ENCODE assay signal across 14 mouse cellular contexts in genomic region chr2:17858326-17858725, GRCm38 (mm10).
DNase-seq lines count a peak whose midpoint lies in the region; ATAC-seq lines count a peak whose summit lies in the region.
"Had no signal": no experiment of that assay in that cellular context is flagged by ENCODE, and none has a peak within 500 bp of the region (broad histone marks: within the 10 kb centered on the region; RNA-seq: fewer than 3 reads in every experiment).

No protein-coding gene starts in this region.

- H3K36me3 ChIP-seq in kidney, embryonic 14.5 days (ENCODE audit: control insufficient read depth, insufficient read depth, low read length): no peaks in the 10 kb centered on the region
- no peaks in the 10 kb centered on the region for H3K36me3 ChIP-seq in limb, embryonic 13.5 days
- H3K36me3 ChIP-seq: hindbrain, embryonic 15.5 days; midbrain, embryonic 15.5 days; neural tube, embryonic 13.5 days had no signal

- H3K4me2 ChIP-seq in kidney, embryonic 14.5 days (replicated peaks; ENCODE audit: low read depth, low read length): no peak overlapping the region
- no peak overlapping the region for H3K4me2 ChIP-seq in limb, embryonic 13.5 days (replicated peaks)
- H3K4me2 ChIP-seq: hindbrain, embryonic 15.5 days; midbrain, embryonic 15.5 days; neural tube, embryonic 13.5 days had no signal

- no peaks in the 10 kb centered on the region for H3K27me3 ChIP-seq in kidney, embryonic 14.5 days (ENCODE audit: control insufficient read depth, insufficient read depth, low read length)
- no peaks in the 10 kb centered on the region for H3K27me3 ChIP-seq in limb, embryonic 13.5 days
- H3K27me3 ChIP-seq: hindbrain, embryonic 15.5 days; midbrain, embryonic 15.5 days; neural tube, embryonic 13.5 days had no signal

- ATAC-seq in kidney, embryonic 14.5 days (ENCODE audit: low FRiP score, low TSS enrichment): no peak
- no peak for ATAC-seq in limb, embryonic 13.5 days (ENCODE audit: low FRiP score, low read depth)
- no peak for ATAC-seq in megakaryocyte-erythroid progenitor cell, adult 5-6 weeks (replicated peaks; ENCODE audit: low FRiP score, low TSS enrichment, poor library complexity, severe bottlenecking)
- ATAC-seq: liver, postnatal 0 days; midbrain, embryonic 15.5 days had no signal

- no peaks in the 10 kb centered on the region for H3K9me3 ChIP-seq in kidney, embryonic 14.5 days (ENCODE audit: control insufficient read depth, low read length)
- no peaks in the 10 kb centered on the region for H3K9me3 ChIP-seq in limb, embryonic 13.5 days
- H3K9me3 ChIP-seq: hindbrain, embryonic 15.5 days; midbrain, embryonic 15.5 days; neural tube, embryonic 13.5 days had no signal

- 43% methylated on average over 8 of the region's 8 CpGs for WGBS in kidney, embryonic 14.5 days
- WGBS in limb, embryonic 13.5 days: 33% methylated on average over 8 of the region's 8 CpGs

- H3K4me1 ChIP-seq in kidney, embryonic 14.5 days (ENCODE audit: control insufficient read depth, insufficient read depth, low read length): peaks cover 4% of the 10 kb centered on the region; the same call in 1 of the 2 replicates
- peaks cover 40% of the 10 kb centered on the region for H3K4me1 ChIP-seq in limb, embryonic 13.5 days

- H3K27ac ChIP-seq in kidney, embryonic 14.5 days (ENCODE audit: low read depth, low read length): peak overlapping the region; percentile 42; the same call in 1 of the 2 replicates
- peak overlapping the region; percentile 22; the same call in 1 of the 2 replicates for H3K27ac ChIP-seq in limb, embryonic 13.5 days
- H3K27ac ChIP-seq: hindbrain, embryonic 15.5 days; layer of hippocampus, adult 2 months; midbrain, embryonic 15.5 days; neural tube, embryonic 13.5 days had no signal

- no peak overlapping the region for H3K4me3 ChIP-seq in kidney, embryonic 14.5 days (ENCODE audit: low read length)
- H3K4me3 ChIP-seq in limb, embryonic 13.5 days: no peak overlapping the region
- H3K4me3 ChIP-seq: hindbrain, embryonic 15.5 days; layer of hippocampus, adult 2 months; midbrain, embryonic 15.5 days; neural tube, embryonic 13.5 days had no signal

- intact Hi-C loops in heart, postnatal 10 days (cut with DNase I): loop anchor here (10.0 kb wide), 1 partner anchor 906 kb away; no protein-coding TSS in a partner anchor

- DNase-seq in kidney, postnatal 25 days: no peak
- peak; percentile 44 to 50 for DNase-seq in heart, postnatal 10 days
- DNase-seq in spleen, postnatal 4 days (ENCODE audit: low spot score in 2 of 2): no peak
- no peak for DNase-seq in cerebellum, adult 11 months
- DNase-seq: adrenal gland, postnatal 10 days; cerebellum, adult 18-20 months; liver, postnatal 0 days had no signal

- no peak overlapping the region for H3K9ac ChIP-seq in kidney, embryonic 14.5 days (ENCODE audit: low read depth, low read length)
- H3K9ac ChIP-seq in limb, embryonic 13.5 days: no peak overlapping the region
- H3K9ac ChIP-seq: hindbrain, embryonic 15.5 days; liver, postnatal 0 days; midbrain, embryonic 15.5 days; neural tube, embryonic 13.5 days had no signal

Comparison
In these comparisons a context has a peak if more than half of its experiments do, and no peak if none do; other contexts are left out.
1. DNase-seq: peak in heart, postnatal 10 days (2 of 2); none in kidney, postnatal 25 days (0 of 2), spleen, postnatal 4 days (0 of 2) and cerebellum, adult 11 months (single experiment).